Mouse (Mus musculus): ENCODE data around the gene Gm33543.

Gene Gm33543

DNA sequence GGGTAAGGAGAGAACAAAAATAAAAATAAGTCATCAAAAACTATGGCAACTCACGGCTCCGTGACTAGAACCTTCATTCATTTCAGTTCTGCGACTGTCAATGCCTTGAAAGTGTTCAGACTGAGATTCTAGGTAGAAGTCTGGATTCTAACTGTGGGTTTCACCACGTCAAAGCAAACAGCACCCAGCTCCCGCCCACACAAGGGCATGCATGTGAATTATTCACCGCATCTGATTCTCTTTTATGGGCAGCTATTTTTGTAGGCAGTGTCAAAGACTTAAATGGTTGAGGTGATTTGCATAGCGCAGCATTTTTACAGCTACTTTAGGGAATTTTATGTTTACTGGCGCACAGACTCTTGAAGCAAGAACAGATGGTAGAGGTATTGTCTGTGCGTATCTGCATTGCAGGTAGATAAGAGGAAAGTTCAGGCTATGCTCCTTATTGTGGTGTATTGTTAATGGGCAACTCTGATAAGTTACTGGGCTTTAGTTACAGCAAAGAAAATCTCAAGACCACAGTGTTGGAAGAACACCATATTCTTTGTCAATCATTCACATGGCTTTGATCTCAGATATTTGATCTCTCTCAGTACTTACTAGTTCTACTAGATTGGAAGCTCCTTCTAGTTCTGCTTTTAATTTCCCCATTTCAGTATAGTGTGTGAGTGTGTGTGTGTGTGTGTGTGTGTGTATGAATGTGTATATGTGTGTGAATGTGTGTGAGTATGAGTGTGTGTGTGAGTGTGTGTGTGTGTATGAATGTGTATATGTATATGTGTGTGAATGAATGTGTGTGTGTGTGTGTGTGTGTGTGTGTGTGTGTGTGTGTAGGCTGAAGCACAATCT is at the start of gene Gm33543:
Gm33543 (minus strand) TSS at position 142 of the 849 bp plus-strand sequence.
- no peak for DNase-seq (ENCODE audit: low read depth, low spot score)

- DNase-seq (ENCODE audit: low read depth, low spot score): no peak
Observed at GRCm38 (mm10) chr10:95892132-95892531, 49.4 kb upstream of the Gm33543 start.

- no peak for DNase-seq (ENCODE audit: low read depth, low spot score)
Observed at GRCm38 (mm10) chr10:95891214-95891960, 48.7 kb upstream of the Gm33543 start.

GRCm38 (mm10) chr10:95883761-95884517 is 41.2 kb upstream of the Gm33543 start:
- DNase-seq (ENCODE audit: low read depth, low spot score): no peak

- DNase-seq (ENCODE audit: low read depth, low spot score): no peak
Observed at GRCm38 (mm10) chr10:95882036-95882435, 39.3 kb upstream of the Gm33543 start.

DNA sequence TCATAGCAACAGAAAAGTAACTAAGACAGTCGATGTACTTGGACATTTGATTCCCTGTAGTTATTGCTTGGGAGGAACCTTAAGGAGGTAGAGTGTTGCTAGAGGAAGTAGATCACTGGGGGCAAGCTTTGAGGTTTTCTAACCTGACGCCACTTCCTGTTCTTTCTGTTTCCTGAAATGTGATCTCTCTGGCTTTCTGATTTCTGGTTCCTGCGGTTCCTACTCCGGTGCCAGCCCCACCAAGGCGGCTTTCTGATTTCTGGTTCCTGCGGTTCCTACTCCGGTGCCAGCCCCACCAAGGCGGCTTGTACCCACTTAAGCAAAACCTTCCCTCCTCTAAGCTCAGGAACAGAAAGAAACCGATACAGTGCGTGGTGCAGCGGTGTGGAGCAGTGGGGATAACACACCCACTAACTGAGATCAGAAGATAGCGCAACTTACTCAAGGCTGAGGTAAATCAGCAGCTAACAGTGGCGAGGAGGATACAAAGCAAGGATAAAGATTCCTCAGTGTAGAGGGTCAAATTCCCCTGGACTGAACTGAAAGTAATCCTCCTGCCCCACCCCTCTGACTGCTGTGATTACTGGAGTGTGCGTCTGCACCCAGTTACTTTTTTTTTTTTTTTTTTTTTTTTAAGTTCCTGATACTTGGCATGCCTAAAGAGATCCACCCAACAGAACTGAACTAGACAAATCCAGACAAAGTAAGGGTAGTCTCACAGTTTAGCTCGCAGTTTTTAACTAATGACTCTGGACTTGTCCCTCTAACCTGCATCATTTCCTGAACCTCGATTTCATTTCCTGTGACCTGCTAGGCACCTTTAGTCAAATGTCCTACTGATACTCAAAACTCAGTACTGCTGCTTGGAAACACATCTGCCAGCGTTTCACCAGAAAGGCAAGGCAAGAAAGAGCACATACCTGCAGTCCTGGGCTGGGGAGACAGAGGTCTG is 37.5 kb upstream of the Gm33543 start:
- DNase-seq (ENCODE audit: low read depth, low spot score): no peak

DNA sequence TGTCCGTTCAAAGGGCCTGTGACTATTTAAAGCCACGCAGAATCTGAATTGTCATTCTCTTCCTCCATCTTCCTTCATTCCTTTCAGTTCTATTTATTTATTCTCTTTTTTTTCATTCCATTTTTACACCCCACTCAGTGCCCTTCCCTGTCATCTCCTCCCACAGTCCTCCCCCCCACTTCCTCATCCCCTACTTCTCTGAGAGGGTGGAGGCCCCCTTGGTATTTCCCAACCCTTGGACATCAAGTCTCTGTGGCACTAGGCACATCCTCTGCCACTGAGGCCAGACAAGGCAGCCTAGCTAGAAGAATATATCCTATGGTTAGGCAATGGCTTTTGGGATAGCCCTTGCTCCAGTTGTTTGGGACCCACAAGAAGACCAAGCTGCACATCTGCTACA is 28.1 kb upstream of the Gm33543 start:
- DNase-seq (ENCODE audit: low read depth, low spot score): no peak

DNA sequence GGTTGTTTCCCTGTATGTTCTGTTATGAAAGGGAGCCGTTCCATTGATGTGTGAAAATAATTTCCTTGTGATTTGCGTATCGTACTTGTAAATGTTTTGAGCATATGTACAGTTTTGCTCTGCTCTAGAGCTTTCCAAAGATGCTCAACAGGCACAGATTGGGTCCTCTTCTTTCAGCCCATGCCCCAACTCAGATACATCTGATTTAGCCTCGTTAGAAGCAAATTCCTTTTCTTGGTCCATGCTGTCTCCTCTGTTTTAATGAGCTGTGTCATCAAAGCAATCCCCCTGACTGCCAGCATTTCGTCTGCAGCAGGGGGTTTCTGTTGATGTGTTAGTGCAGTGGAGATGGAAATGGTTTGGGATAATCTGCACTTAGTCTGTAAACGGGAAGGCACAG is 25.6 kb upstream of the Gm33543 start:
- DNase-seq (ENCODE audit: low read depth, low spot score): no peak

DNA sequence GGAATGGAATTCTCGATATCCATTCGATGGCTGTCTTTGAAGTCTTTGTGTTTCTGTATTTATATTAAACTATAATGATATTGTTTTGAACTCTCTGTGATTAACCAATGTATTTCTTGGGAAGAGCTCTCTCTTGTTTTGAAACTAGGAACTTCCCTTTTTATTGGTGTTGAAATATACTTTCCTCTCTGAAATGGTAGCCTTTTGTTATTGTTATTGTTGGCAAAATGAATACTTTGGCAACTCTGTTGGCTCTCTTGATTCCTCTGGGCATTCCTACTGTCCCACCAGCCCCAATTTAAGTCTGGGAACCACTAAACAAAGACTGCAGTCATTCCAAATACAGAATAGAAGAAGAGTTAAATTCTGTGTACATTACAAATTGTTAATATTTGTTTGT is 24.9 kb upstream of the Gm33543 start:
- DNase-seq (ENCODE audit: low read depth, low spot score): no peak

- DNase-seq (ENCODE audit: low read depth, low spot score): no peak
Observed at GRCm38 (mm10) chr10:95864349-95865124, 21.8 kb upstream of the Gm33543 start.

DNA sequence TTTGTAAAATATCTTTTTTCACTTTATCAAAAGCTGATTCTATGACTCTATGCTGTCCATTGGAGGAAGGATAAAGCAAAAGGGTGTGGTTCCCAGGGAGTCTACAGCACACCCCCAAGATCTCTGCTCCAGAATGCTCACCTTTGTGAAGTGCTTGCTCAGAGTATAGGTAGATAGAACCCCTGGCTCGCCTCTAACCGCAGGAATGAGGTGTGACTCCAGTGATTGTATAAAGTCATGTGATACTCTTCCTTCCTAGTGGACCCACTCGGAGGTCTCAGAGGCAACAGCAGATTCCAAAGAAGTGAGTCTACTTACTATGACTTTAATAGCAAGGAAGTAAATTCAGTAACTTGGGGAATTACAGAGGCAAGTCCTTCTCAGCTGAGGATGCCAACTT is 19.9 kb upstream of the Gm33543 start:
- no peak for DNase-seq (ENCODE audit: low read depth, low spot score)

- DNase-seq (ENCODE audit: low read depth, low spot score): peak; percentile 55
Observed at GRCm38 (mm10) chr10:95858164-95858563, 15.4 kb upstream of the Gm33543 start.

DNA sequence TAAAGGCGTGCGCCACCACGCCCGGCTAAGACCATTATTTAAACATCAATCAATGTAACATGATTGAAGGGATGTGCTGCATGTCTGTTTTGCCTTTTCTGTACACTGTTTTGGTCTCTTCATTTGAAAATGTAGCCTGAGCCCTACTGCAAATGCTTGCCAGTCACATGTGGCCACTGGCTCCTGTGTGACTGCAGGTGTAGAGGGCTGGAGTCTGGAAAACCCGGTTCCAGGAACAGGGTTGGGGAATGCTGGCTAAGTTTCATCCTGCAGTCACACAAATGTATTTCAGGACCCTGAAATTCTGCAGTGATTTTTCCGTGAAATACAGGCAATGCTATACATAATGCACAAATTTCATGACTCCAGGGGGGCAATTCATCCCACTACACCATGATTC is 12.7 kb upstream of the Gm33543 start:
- no peak for DNase-seq (ENCODE audit: low read depth, low spot score)

GRCm38 (mm10) chr10:95850504-95850903 is 7.8 kb upstream of the Gm33543 start:
- DNase-seq (ENCODE audit: low read depth, low spot score): no peak

GRCm38 (mm10) chr10:95846739-95847138 is 4.0 kb upstream of the Gm33543 start:
- no peak for DNase-seq (ENCODE audit: low read depth, low spot score)

DNA sequence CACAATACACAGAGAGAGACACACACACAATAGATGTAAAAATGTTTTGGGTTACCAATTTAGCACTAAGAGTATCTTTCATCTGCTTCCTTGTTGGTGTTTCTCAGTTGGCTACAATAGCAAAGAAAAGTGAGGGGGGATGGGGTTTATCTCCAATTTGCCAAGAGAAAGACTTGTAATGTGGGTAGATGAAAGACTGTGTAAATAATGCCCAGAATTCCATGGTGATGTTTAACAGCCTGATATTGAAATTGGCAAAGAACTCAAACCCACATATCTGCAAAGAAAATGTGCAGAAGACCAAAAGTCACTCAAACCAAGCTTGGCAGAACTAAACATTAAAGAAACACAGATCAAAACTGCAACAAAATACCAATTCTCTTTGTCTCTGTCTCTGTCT is 3.6 kb upstream of the Gm33543 start:
- no peak for DNase-seq (ENCODE audit: low read depth, low spot score)

DNA sequence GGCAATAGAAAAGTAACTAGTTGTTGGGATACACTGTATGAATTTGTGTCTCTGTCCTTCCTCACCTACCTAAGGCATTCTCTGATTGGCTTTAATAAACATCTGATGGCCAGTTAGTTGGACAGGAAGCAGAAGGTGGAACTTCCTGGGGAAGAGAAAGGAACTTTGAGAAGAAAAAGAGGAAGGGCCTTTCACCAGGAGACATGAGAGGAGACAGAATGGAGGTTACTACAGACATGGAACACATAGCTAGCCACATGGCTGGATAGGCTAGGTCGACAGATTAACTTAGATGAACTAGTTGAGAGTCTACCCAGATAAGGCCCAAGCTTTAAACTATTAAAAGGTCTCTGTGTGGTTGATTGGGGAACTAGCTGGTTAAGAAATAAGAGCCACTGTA is 1.1 kb upstream of the Gm33543 start:
- no peak for DNase-seq (ENCODE audit: low read depth, low spot score)

DNA sequence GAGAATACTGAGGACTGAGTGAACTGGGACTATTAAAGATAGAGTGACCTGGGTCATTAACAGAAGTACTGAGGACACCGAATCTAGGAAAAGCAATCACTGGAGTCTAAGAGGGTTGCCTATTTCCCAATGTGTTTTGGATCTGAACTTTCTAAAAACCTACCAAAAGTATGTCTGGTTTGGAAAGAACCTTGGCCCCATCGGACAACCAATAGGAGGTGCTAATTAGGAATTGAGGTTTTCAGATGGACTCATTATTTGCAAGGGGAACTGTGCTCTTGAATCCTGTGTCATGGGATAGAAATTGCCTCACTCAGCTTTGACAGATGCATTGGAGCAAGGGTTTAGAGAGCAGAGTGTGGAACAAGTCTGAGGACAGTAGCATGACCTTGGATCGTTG is 1.5 kb downstream of the Gm33543 start:
- no peak for DNase-seq (ENCODE audit: low read depth, low spot score)

DNA sequence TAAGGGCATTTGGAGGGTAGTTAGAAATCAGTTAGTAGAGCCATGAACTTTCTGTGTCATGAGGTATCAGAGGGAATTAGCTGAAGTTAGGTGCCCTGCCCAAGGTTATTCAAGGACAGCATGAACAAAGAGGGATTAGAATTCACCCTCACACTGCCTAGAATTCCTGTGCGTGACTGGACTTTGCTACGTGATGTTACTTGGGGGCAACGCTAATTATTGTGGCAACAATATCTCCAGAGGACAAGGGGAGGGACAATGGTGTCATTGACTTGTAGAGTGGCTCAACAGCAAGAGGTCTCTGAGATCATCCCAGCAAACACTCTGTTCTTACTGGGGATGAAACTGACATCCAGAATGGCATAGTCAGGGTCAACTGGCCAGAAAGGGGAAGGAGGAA is 2.9 kb downstream of the Gm33543 start:
- no peak for DNase-seq (ENCODE audit: low read depth, low spot score)

DNA sequence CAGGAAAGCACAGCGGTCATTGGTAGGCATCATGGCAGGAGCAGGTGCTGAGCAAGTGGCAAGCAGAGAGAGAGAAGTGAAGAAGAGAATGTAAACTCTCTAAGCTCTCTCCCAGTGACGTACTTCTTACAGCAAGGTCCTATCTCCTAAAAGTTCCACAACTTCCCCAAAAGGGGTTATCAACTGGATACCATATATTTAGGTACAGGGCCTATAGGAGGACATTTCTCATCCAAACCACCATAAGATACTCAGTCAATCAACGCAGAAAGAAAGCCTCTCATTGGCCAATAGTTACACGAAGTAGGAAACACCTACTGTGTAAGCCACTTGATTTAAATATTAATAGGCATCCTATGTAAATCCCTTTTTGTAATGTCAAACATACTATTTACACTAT is 3.7 kb downstream of the Gm33543 start:
- DNase-seq (ENCODE audit: low read depth, low spot score): no peak
